Mouse (Mus musculus) liver, adult (tissue): ENCODE data around the gene Gtse1.

ENCODE experiments used
- GATA4 ChIP-seq: IDR thresholded peaks from 2 replicates; pipeline ENCODE4 v1.6.1; 2014; ENCODE audit warnings: mild to moderate bottlenecking, low read length; ENCODE audit not compliant: insufficient replicate concordance

Gene Gtse1

DNA sequence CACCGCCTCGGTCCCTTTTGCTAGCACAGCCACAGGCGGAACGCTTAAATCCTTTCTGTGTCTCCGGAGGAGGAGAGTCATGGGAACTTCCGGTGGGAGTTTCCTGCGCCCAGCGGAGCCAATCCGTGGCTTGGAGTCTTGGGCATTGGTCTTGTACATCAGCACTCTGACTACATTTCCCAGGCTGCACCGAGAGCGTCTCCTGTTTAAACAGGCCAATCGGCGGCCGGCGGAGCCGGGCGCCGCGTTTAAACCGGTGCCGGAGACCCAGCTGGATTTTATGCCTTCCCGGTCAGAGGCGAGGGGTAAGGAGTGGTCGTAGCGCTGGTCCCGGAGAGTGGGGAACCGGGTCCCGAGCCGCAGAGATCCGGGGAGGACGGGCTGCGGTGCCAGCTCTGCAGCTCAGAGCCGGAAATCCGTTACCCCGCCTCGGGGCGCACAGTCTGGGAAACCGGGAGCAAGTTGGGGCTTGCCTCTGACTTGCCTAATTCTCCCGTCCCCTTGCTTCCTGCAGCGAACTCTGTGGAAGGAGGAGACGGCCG is at the start of gene Gtse1:
Gene Gtse1 (plus strand): TSS at position 256 of the 542 bp plus-strand sequence.
- TF ChIP-seq GATA4 = no peak

DNA sequence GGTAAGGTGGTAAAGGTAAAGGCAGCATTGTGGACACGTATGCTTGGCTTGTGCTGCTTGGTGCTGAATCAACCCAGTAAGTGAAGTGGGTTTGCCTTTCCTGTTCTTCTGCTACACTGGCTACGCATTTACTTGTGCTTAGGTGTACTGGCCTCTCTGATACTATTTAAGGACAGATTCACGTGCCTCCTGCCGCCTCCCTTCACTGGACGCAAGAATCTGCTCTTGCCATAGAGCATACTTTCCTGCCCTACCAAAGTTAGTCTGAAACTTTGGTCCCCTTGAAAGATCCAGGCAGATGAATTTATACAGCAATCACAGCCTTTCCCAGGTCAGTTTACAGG is 49.1 kb upstream of the Gtse1 start:
- TF ChIP-seq GATA4 = no peak

DNA sequence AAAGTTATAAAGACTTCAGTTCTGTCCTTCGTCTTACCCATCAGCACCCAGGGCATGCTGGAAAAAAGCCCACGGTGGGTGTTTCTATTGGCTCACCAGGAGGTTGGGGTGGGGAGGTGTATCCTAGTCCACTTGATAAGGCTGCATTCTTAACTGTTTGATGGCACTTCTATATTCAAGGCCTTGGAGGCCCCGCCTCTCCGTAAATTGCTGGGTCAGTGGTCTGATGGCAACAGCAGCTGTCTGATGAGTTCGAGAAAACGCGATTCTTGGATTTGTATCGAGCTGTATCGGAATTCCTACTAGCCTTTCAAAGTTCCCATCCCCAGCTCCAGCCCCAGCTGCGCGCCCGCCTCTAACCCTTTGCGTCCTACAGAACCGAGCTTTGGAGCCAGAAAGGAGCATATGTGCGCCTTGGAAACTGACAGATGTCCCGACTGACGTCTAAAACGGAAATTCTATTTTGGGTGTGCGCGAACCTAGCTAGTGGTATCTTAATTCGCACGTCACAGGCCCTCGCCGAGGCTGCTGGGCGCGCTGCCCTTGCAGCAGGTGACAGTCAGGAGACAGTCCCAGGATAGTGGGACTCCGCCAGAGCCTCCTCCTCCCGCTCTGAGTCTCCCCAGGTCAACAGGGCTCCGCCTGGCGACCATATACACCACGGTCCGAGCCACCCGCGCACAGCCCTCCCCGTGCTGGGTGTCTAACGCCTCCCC is 48.6 kb upstream of the Gtse1 start:
- TF ChIP-seq GATA4 = no peak; the same call in 1 of the 2 replicates

DNA sequence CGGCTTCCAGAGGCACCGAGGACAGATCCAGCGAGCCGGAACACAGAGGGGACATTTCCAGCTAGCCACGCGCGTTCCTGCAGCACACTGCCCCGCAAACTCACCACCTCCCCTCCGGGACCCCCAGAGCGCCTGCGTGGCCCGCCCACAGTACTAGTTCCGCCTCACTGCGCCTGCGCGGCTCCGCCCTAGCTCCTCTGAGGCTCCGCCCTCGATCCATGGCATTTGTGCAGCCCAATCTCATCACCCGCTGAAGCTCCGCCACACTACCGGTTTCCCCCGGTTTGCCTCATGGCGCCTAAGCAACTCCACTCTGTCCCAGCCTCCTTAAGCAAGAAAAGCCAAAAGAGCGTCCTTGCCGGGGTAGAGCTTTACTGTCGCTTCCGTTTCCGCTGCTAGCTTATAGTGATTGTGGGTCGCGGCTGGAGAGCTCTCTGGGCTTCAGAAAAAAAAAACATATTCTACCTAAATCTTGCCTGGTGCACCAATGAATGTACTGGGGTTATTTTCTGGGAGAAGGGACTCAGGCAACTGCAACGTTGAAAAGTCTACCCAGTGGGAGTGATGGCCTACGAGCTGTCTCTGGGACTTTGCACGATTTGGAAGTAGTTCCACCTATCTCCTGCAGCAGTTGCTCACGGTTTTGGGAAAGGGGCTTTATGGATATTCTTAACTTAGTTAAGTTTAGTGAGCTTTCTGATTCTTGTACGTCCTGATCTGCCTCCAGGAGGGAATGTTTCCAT is 47.8 kb upstream of the Gtse1 start, which contains the start of gene Cdpf1:
Gene Cdpf1 (minus strand): TSS at position 163 of the 743 bp plus-strand sequence.
- TF ChIP-seq GATA4 = no peak

DNA sequence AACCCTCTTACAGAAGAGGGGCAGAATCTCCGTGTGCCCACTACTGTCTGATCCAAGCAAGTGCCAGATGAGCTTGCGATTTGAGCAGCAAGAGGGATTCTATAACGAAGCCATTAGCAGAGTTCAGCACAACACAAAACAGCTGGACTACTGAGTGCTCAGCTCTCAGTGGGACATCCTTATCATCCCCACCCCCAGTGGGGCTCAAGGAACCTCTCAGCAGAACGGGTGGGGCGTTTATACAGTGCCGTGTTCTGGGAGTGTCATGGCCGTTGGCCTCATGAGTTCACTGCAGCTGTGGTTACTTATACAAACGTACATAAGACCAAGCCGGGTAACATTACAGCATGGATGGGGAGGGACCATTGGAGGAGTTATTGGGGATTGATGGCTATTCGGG is 46.1 kb upstream of the Gtse1 start:
- no peak for TF ChIP-seq GATA4

DNA sequence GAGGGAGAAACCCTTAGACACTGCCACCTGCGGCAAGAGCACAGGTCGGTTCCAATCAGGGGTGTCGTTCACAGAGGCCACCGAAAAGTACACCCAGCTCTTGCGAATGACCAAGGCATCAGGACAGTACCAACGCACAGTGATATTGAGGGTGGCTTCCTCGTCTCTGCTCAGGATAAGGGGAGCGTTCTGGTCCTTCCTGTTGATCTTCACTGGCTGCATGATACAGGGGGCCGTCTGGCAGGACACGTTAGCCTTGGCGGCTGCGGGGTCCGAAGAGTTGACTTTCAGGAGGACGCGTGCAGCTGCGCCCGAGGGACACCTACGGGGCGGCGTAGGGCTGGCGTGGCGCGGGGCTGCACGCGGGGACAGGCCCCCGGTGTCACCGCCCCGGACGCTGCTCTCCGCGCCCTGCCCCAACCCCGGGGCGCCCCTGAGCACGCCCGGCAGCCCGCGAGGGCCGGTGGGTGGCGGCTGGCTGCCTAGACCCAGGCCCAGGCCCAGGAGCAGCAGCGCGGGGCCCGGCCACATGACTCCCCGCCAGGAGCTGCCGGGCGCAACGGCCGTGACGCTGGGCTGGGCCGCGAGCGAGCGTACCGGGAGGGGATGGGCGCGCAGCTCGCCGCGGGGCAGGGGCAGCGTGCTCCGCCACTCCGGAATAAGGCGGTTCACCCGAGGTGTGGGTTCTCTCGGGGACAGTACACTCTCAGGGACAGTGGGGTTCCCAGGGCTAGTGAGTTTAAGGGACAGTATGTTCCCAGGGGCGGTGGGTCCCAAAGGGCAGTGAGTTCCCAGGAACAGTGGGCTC is 38.1 kb upstream of the Gtse1 start, which contains the start of gene Pkdrej:
Gene Pkdrej (minus strand): TSS at position 532 of the 808 bp plus-strand sequence.
- TF ChIP-seq GATA4 = no peak

DNA sequence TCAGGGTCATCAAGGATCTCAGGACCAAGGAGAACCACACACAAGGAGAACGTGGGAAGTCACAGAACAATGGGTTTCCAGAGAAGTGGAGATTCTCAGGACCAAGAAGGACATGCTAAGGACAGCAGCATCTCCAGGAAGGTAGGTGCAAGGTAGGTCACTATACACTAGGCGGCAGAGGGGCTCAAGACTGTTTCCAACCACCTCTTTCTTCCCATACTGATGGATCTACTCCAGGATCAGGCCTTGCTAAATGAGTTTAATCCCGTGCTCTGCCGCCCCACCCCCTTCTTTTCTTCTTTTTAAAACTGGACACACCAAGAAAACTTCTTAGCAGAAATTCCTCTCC is 37.6 kb upstream of the Gtse1 start:
- no peak for TF ChIP-seq GATA4

DNA sequence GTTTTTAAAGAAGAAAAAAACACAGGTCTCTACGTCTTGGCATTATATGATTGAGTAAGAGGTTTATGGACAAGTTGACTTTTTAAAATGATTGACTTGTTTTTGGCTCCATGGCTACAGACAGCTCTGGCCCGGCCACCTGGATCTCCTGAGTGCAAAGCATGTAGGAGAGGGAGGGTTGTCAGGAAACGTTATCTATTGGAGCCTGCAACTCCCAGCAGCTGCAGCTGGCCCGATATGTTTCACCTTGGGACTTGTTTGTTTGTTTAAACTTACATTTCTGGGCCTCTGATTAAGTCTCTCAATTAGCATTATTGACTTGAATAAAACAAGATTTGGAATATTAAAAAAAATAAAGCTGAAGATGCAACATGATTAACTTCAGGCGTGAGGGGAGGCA is 32.9 kb upstream of the Gtse1 start:
- no peak for TF ChIP-seq GATA4

DNA sequence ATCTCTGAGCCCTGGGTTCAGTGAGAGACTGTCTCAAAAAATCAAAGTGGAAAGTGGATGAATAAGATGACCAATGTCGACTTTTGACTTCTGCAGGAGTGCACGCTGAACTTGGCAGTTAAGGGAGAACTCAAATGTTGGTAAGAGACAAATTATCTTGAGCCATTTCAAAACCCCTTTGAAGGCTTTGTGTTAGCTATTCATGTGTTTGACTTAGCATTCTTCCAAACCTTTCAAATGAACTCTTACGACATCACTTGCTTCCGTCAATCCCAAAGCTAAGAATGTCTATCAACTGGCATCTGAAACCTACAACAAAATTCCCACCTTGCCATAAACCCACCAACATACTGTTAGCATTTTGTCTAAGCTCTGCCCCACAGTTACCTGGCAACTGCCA is 31.5 kb upstream of the Gtse1 start:
- TF ChIP-seq GATA4 = no peak

DNA sequence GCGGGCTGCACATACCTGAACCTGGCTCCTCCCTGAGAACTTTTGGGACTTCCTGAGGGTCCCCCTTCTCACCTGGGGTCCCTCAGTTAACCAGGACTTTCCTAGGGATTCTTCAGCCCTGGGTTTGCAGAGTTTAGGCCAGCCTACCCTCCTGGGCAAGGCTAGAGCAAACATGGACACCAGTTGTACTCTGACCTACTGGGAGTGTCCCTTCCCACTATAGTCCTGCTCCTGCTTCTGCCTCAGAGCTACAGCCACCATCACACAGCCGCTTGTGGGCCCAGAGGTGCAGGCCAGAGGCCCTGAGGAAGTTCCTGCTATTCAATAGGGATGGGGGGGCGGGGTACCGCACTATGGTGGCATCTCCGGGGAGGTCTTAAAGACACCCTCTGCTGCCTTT is 30.1 kb upstream of the Gtse1 start:
- no peak for TF ChIP-seq GATA4

DNA sequence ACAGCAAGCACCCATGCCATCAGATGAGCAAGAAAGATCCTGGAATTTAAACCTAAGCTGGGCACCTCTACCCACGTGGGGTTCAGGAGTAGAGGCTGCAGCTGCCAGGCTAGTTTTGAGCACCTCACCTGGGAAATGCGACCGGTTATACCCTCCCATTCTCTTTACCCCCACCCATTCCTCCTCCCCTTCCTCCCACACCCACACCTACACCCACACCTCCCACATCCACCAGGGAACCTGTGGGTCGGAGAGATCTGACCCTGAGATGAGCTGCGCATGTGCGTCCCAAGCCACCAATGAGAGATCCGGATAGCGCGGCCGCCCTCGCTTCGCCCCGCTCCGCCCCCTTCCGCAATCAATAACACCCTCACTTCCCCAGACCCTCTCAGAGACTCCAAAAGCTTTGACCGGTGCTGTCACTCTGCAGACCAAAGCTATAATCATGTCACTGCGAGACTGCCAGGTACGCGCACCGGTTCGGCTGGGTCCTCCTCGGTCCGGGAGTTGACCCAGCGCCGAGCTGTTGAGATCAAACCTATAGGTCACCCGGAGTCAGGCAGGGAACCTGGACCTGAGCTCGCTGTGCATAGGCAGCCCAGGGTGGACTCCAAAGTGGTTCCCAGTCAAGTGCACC is 27.5 kb upstream of the Gtse1 start, which contains the start of gene Ttc38:
Gene Ttc38 (plus strand): TSS at position 353 of the 637 bp plus-strand sequence.
- TF ChIP-seq GATA4 = no peak; the same call in 1 of the 2 replicates

DNA sequence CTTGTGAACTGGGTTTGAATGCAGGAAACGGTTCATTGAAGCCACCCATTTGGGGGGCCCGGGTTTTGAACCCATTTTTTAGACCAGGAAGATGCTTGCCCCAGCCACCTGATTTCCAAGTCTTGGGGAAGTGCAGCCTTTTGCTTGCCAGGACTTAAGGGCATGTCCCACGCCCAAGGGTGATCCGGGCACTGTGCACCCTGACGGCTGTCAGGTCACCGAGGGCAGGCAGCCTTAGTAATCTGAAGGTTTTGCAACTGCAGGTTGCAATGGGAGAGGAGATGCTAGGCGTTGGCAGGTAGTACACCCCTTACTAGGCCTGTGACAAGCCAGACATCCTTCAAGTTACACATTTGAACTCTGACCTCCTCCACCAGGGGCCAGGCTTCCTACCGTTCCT is 26.9 kb upstream of the Gtse1 start:
- TF ChIP-seq GATA4 = no peak

DNA sequence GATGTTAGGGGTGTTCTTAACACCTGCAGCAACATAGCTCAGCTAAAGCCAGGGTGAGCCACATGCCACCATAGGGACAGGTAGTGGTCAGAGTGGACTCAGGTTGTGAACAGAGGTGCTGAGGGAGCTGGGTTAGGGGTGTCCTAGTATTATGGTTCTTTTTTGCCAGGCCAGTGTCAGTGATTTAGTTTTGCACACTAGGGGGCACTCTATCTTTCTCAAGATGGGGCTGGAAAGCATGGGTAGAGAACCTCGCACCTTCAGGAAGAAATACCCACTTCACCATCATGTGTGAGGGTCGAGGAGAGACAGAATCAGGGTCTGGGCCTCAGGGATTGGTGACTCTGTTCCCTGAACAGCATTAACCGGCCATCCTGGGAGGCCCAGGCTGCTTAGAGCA is 24.2 kb upstream of the Gtse1 start:
- no peak for TF ChIP-seq GATA4

DNA sequence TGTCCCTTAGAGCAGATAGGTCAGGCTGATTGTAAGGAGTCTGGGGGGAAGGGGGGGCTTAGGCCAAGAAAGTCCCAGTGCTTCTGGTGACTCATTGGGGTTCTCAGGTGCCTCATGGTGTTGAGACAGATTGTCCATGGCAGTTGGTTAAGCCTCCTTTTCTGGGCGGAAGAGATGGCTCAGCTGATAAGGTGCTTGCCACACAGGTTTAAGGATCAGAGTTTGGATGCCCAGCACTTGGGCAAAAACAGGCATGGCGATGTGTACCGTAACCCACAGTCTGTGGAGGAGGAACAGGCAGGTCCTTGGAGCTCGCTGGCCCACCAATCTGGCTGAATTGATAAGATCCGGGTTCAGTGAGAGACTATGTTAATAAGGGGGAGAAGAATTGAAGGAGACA is 22.7 kb upstream of the Gtse1 start:
- no peak for TF ChIP-seq GATA4

DNA sequence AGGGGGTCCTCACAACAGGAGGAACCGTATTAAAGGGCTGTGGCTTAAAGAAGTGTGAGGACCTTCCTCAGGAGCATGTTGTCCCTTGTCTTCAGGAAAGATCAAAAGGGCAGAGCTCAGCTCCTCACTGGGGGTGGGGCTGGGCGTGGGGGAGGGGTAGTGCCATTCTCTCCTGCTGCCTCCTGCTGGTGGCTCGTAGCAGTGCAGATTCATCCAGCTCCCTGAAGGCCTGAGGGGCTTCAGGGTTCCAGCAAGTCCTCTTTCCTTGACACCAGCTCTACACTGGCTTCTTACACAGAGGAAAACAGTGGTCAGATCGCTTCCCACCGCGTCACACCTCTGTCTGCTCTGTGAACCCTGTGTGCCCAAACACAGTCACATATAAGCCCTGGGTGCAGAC is 18.6 kb upstream of the Gtse1 start:
- no peak for TF ChIP-seq GATA4
